Mouse (Mus musculus) common myeloid progenitor, adult 5-6 weeks (primary cell): Measurements from ENCODE around the gene Zcchc3. TPM values are rescaled to one million over a fixed set of nuclear protein-coding genes. Genes with fewer than 3 reads are reported as not detected.

Experiments used
- ATAC-seq: replicated peaks from 2 replicates; pipeline ENCODE4 v1.8.0; 2016; ENCODE audit warnings: low read depth, mild to moderate bottlenecking, moderate TSS enrichment, inconsistent platforms; ENCODE audit not compliant: poor library complexity, severe bottlenecking
- total RNA-seq: library from RNA; stranded (forward); fragments of 200-1000, 187-1606 nt; gene quantifications from 2 replicates; pipeline ENCODE4 v1.2.3, GENCODE M21; 2017

Gene Zcchc3
- total RNA-seq, 1 experiment from 2014 or later, result 4.3 TPM

DNA sequence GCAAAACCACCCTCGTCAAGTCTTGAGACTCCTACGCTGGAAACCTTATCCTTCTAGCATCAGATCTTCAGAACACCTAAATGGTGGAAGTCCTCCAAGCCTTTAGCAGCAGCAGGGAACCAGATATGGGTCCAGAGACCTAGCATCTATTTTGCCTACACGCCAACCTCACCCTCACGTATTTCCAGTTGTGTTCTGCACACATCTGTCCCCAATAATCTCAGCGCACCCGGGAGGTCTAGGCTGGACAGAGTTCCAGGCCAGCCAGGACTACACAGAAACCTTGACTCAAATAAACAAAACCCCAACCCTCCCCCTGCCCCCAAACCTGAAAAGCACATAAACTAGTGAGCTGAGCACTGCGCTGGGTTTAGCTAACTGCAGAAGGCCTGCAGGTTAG, 3.4 kb downstream of the Zcchc3 start:
- no peak for ATAC-seq

DNA sequence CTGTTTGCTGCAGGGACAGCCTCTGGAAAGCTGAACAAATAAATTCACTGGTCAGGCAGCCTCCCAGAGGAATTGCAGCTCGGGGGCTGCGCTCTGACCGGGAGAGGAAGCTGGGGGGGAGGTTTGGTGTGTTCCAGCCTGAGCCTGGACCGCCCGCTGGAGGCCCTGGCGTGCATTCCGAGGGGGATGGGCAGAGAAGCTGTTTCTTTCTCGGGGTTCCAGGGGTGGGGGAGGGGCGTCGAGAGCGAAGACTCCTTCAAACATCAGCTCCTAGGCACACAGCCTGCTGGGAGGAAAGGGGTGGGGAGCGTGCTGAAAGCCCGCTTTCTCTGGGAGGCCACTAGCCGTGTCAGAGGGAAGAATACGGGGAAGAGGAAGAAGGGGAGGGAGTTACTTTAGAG, 3.9 kb downstream of the Zcchc3 start:
- ATAC-seq, result no peak

DNA sequence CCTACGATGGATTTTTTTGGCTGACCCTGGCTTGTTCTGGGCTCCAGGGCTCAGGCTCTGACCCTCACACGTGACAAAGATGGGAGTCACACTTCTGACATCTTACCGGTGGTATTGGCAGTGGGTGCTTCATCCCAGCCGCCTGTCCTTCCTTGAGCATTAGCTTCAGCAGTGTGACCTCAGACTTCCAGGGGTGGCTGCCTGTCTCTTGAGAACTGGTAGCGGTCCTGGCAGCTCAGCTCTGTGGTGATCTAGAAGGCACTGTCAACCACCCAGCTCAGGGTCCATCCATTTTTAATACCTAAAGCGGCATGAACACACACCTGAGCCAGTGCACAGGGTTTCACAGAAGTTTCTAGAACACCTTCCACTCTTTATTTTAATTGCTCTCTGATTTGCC, 5.0 kb downstream of the Zcchc3 start:
- ATAC-seq, result no peak

DNA sequence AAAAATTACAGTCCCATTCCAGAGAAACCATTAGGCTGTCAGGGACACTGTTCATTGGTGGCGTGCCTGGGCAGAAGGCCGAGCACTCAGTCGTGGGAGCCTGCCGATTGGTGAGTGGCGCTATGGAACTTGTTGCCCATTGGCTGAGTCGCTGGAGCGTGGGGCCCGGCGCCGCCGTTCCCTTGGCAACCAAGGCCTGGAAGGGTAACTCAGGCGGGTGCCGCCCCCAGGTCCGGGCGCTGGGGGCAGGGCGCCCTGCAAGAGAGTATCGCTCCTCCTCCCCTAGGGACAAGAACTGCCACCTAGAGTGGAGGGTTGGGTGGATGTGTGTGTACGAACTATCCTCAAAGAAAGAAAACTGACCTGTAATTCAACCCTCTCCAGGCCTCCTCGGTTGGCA, 8.7 kb downstream of the Zcchc3 start:
- ATAC-seq, result peak; percentile 100

DNA sequence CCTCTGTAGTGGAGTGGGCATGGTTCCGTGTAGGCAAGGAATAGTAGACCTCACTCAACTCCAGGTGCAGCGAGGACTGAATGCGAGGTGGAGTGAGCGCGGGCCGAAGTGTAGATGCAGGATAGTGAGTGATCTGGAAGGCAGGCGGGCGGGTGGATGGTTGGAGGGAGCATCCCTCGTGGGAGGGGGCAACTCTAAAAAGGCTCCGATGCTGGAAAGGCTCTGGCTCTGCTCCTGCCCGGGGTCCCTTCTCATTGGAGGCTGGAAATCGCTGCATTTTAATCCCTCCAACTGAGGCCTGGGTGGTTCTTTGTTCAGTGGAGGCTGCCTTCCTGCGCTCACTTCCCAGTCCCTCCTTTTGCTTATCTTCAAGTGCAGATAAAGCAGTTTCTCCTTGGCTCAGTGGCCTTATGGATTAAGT, 15.7 kb downstream of the Zcchc3 start:
- ATAC-seq, result no peak

DNA sequence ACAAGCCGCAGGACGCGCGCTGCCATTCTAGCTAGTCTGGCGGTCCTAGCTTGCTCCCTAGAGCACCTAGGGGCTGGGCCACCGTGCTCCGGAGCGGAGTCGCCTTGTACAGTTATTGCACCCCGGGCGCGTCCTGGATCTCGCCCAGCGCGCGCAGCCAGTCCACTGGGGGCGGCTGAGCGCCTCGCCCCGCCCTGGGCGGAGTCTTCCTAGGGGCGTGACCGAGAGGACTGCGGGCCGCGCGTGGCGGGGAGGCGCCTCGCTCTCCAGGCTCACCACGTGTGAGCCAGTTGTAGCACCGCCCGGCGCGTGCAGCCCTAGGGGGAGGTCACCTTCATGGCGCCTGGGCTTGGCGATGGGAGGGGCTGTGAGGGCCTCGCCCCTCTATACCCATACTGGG, 16.1 kb downstream of the Zcchc3 start:
- peak; percentile 73 for ATAC-seq

DNA sequence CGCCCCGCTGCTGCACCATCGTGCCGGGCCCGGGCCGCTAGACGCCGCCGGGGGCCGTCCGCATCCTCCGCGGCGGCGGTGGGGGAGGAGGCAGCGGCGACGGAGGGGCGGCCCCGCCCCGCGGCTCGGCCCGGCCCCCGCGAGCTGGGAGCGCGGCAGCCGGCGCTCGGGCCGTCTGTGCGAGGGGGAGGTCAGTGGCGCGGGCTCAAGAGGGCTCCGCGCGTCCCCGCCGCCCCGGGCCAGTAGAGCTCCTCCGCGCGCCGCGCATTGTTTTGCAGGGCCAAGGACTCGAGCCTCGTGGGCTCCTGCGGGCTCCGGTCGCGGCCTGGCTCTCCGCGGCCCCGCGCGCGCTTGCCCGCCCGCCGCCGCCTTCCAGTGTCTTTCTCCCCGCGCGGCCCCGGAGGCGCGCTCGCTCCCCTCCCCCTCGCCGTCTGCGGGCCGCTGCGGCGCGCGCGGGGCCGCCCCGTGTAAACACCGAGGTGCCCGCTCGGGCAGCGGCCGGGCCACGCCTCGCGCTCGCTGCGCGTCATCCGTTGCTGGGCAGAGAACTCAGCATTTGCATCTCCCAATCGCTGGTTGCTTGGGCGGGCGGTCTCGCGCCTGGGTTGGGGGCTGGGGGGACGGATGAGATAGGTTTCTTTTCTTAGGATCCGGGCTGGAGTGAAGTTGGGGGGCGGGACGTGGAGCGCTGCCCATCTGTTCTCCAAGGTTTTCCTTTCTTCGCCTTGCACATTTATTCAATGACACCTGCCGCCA, 17.0 kb downstream of the Zcchc3 start, which contains the start of gene Sox12:
Gene Sox12, minus strand, starts transcription at position 384 of the 756 bp plus-strand sequence.
- peak; percentile 31 for ATAC-seq

DNA sequence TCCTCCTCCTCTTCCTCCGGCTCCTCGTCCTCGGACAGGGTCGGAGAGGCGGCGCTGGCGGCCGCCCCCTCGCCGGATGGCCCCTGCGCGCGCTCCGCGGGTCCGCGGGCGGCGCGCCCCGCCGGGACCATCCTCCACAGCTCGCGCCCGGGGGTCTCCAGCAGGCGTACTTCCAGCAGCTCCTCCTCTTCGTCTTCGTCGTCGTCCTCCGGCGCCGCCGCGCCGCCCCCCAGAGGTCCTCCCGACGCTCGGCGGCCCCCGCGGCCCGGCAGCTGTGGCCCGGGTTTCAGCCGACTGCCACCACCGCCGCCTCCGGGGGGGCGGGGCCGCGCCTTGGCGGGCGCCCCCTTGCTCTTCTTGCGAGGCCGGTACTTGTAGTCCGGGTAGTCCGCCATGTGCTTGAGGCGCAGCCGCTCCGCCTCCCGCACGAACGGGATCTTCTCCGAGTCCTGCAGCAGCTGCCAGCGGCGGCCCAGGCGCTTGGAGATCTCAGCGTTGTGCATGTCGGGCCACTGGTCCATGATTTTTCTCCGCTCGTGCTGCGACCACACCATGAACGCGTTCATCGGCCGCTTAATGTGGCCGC, 17.7 kb downstream of the Zcchc3 start:
- ATAC-seq, result no peak

DNA sequence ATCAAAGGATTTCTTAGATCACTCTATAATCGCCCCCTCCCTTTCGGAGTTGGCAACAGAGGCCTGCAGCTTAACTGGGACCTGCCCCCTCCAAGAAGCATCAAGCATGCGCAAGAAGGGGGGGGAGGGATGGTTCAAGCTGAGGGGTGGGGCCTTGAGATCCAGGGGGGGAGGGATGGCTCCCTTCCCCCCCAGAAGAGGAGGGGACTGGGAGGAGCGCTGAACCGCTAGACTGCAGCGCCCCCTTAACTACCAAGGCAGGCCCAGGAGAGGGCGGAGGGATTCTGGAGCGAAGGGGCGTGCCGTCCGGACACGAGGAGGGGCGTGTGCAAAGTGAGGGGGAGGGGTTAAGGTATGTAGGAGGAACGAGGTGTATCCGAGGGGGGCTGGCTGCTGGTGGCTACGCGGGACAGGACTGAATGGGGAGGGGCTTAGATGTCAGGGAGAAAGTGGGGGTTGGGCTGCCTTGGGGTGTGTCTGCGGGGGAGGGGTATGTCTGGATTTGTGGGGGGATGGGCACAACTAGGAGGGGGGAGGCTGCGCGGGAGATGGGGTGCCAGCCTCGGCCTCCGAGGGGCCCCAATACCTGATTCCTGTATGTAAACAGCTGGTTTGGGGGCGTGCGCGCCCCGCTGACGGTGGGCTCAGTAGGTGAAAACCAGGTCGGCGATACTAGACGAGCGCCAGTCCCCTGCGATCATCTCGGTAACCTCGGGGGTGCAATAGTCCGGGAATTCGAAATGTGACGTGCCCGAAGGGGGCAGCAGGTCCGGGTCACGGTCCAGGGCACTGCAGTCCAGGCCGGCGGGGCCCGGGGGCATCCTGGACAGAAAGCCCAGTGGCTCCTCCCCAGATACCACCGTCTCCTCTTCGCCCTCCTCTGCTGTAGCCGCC, 18.5 kb downstream of the Zcchc3 start:
- peak; percentile 61 for ATAC-seq

DNA sequence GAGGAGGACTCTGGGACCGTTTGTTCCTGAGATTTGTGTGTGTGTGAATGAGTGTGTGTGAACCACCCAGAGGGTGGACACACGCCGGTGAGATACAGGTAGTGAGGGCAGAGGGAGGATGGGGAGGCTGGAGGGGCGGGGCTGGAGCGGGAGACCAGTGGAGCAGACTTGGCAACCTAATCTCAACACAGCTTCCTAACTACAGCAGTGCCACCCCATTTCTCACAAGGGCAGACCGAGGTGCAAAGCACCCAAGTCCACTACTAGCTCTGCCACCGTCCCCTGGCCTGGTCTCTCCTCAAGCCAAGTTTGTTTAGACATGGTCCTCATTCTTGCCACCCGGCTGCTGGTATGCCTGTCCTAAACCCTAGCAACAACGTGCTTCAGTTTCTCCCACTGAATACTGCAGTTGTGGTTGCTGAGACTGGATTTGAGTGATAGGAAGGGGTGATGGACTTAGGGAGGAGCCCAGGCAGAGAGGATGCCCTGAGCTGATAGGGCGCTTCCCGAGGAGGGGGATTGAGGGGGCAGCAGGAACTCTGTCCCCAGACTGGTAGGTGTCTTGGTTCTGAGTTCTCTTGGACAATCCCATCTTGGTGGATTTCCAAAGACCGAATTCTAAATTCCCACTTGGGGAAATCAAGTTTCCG, 19.4 kb downstream of the Zcchc3 start:
- no peak for ATAC-seq

DNA sequence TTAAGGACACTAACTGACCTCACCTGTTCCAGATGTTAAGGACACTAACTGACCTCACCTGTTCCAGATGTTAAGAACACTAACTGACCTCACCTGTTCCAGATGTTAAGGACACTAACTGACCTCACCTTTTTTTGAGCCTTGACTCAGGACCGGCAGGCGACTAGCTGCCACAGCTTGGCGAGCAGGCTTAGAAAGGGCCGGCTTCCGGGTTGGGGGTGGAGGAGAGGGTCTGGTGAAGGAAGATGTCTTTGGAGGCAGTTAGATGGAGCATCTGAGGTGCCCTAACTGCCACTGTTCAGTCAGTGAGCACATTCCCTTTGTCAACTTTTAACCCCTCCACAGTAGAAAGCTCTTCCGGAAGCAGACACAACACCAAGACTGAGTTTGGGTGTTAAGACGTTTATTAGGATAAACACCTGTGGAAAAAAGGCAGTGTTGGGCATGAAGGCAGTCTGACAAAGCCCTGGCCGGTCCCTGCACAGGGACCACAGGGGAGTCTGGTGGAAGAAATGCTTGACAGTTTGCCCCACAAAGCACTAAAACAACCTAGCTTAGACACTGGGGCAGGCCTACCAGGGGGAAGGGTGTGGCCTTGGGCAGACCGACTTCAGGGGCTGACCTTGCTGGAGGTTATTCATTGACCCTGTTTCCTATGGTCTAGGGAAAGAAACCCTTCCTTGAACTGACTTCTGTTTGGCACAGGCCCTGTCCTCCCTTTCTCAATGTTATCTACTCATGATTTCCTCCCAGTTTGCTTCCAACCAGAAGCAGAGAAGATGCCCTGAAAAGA, 21.4 kb downstream of the Zcchc3 start:
- ATAC-seq, result no peak

DNA sequence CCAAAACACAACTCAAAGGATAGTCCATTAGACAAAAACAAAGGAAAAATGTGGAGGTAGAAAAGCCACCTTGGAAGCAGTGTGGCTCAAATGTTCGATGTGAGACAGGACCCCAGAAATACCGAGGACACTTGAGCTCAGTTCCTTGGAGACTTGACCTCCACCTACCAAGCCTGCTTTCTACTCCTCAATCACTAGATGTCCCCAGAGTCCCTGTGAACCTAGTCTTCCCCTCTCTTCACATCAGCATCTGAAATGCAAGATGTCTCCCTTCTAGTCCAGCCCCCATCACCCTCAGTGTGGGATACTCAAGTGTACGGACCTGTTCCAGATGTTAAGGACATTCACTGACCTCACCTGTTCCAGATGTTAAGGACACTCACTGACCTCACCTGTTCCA, 22.0 kb downstream of the Zcchc3 start:
- peak; percentile 58 for ATAC-seq

DNA sequence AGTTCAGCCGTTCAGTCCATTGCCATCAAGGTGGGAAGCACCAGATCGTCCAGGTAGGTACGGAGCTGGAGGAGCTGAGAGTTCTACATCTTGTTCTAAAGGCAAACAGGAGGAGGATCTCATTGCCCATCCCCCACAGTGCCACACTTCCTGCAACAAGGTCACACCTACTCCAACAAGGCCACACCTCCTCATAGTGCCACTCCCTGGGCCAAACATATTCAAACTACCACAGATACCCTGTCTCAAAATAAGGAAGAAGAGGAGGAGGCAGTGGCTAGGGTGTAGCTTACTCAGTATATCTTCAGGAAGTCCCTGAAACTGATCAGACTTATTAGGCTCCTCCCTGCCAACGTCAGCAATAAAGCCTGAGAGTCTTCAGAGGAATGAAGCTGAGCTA, 30.6 kb downstream of the Zcchc3 start:
- no peak for ATAC-seq

DNA sequence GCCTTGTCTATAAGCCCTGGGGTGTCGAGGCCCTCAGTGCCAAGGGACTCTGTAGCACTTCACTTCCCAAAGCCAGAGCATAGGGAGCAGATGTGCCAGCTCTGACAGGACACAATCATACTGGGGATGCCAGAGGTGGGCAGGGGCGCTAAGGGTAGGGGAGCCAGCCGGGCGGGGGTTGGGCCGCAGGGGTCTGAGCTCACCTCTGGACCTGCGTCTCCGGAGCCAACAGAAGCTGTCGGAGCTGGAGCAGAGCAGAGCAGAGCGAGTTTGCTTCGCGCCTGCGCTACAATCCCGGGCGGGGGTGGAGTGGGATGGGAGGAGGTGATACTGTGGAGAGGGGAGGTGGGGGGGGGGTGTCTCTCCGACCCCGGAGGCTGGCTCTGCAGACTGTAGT, 38.5 kb downstream of the Zcchc3 start, which contains the start of gene Nrsn2:
Gene Nrsn2, minus strand, starts transcription at position 294 of the 397 bp plus-strand sequence.
- no peak for ATAC-seq

DNA sequence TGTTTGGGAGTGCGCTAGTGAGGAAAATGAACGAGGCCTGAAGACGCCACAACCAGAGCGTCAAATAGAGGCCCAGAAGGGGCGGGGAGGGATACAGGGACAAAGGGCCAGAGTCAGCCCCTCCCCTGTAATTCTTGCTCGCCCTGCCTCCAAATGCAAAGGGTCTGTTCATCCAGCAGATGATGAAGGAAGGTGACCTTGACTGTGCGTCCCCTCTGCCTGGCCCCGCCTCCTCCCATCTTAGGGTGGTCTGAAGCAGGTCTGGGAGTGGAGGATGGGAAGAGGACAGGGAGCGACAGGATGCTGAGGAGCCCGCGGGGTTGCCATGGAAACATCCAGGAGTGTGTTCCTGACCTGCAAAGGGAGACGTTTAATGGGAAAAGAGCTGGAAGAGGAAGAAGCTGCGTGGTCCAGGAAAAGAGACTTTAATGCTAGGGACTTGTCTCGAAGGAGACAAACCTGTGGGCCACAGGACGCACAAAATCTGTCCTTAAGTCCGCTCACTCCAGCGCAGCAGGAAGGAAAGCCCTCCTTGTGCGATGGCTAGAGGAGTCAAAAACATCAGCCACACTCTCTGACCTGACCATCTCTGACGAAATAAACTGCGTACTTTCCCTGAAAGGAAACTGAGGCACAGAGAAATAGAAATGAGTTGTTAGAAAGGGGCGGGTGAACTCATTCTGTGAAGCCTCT, 39.0 kb downstream of the Zcchc3 start:
- no peak for ATAC-seq

DNA sequence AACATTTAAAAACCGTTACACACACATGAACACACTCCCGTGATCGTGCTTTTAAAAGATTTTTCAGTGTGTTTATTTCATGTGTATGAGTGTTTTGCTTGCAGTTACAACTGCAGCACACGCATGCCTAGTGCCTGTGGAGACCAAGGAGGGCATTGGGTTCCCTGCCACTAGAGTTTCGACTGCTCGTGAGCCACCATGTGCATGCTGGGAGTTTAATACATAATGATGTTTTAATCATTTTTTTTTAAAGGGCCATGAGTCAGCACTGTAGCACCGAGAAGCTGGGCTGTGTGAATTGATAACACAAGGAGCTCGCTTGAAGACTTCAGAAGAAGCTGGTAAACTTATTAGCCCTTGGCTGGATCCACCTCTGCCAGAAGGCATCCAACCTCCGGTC, 41.3 kb downstream of the Zcchc3 start:
- peak; percentile 55 for ATAC-seq

DNA sequence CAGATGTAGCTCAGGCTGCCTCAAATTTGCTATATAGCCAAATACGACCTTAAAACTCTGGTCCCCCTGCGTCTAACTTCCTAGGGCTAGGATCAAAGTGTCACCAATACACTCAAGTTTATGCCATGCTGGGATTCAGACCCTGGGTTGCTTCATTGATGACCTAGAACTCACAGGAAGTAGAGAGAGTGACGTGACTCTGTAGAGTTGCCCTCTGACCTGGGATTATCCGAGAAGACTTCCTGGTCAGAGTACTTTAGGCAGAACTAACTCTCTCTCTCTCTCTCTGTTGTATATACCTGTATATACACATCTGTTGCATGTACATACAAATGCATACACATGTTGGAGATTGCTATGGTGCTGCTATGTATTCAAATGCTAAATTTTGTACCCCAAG, 42.2 kb downstream of the Zcchc3 start:
- ATAC-seq, result no peak

DNA sequence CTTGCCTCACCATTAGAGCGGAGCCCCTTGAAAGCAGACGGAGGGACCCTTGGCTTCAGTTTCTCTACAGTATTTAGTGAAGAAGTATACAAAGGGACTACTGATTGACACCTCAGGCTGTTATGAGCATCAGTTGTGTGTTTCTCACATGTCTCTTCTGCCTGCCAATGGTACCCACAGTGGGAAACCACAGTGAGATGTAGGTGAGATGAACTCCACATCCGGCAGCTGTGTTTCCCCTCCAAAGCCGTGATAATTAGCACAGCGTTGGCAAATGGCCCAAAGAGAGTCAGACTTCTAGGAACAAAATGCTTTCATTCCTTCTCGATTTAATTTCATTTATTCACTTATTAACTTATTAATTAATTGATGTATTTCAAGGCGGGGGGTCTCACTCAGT, 42.7 kb downstream of the Zcchc3 start:
- ATAC-seq, result peak; percentile 75

DNA sequence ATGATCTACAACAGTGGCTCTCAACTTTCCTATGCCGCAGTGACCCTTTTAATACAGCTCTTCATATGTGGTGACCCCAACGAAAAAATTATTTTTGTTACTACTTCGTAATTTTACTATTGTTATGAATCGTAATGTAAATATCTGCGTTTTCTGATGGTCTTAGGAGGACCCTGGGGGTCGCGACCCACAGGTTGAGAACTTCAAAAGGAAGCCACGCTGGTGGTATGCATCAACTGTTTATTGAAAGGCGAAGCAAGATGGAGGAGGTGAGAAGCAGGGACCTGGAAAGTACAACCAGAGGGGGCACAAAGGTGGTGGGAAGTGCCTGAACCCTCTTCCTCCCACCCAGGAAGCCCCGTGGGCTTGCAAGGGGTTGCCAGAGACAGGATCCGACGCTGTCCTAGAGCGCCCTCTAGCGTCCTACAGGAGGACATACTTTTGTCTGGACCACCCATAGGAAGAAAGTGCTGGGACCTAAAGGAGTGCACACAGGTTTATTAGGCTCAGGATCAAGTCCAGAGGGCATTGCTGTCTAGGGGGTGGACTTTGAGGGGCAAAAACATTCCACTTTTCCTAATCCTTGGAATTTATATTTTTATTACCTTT, 46.2 kb downstream of the Zcchc3 start:
- peak; percentile 67 for ATAC-seq
